Mouse (Mus musculus) cerebellum, adult 9-10 months (tissue): ENCODE measurements at regions not wholly inside any gene's neighbourhood (a gene's known extent, or its start where the extent isn't known, plus 50 kb on each side); places are given as distances from the start of the nearest gene placed in this dataset.

ENCODE experiments used
- DNase-seq: peaks from one replicate; pipeline ENCODE4 v3.0.0; 2022

DNA sequence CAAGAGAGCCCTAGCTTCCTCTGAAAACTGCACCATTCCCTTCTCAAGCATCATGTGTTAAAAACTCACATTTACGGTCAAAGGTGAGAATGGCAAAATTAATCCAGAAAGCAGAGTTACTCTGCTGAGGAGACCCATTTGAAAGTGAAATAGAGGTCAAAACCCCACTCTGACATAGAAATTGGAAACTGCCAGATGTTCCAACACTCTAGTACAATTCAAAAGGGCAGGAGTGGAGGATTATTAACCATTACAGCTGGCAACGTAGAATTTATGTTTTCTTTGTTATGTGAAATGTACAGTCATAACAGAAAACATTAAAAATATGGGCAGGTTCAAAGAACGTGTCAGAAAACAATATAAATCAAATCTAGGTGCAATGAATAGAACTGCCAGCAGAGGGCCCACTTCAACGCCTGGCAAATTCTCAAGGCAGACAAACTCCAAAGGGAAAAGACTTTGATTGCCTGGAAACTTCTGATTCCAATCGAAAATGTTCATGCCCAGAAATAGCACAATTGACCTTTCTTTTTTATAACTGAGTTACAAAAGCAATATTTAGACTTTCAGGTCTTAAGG lies 54.2 kb upstream of the Rfpl4b start:
- DNase-seq: peak; percentile 13

- no peak for DNase-seq
Observed at GRCm38 (mm10) chr10:38879271-38879670, 57.7 kb upstream of the Rfpl4b start.

DNA sequence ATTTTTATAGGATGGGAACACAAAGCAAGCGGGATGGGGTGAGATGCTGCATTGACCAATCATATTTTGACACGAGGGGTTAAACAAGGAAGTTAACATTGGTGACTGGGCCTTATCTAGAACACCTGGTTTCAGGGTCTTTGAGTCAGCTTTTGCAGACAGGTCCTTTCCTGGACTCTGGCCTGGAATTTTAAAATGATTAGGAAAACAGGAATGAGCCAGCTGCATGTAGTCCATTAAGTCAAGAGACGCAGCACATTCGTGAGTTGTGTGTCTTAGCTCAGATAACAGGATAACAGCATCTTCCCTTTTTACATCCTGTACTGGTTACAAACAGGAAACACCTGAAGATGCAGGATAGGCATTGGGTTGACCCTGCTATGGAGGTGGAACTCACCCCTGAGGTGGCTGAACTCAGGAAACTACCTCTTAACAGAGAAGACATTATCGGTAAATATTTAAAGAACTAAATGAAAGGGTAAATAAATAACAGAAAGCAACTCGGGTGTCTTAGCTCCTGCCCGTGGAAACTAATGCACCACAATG lies 59.1 kb upstream of the Rfpl4b start:
- DNase-seq: no peak

- no peak for DNase-seq
Observed at GRCm38 (mm10) chr10:38882154-38882553, 60.6 kb upstream of the Rfpl4b start.

- no peak for DNase-seq
Observed at GRCm38 (mm10) chr10:38883816-38884599, 62.4 kb upstream of the Rfpl4b start.

GRCm38 (mm10) chr10:38884641-38885040 lies 63.1 kb upstream of the Rfpl4b start:
- no peak for DNase-seq

GRCm38 (mm10) chr10:38886441-38886840 lies 64.9 kb upstream of the Rfpl4b start:
- DNase-seq: no peak

DNA sequence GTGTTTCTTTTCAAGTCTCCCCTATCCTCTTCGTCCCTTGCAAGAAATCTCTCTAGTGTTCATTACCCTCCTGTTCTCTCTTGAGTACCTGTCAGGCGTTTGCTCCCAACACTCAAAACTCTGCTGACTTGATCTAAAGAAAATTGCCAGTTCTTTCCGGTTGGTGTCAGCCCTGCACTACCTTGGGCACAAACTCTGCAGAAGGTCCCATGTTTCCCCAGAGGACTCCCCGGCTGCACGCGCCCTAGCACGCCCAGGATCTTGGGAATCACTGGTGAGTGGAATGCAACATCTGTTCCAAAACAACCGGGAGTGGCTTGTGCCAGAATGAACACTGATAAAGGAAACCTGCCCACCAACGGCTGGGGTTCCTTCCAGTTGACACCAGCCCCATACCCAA lies 66.3 kb upstream of the Rfpl4b start:
- no peak for DNase-seq

DNA sequence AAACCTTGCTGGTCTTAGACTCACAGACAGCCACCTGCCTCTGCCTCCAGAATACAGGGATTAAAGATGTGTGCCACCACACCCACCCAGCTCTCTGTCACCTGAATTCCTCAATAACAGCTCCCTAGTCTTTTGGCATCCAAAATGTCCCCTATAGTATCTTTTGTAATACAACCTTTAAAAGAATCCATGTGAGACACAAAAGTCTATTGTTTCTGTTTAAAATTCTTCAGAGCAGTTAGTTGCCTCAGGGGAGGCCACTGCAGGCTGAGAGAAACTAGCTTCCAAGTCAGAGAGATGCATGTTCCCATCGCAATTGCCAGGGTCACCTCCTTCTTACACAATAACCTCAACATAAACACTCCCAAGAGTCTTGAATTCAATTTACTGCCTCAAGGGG lies 70.6 kb upstream of the Lama4 start:
- DNase-seq: no peak

DNA sequence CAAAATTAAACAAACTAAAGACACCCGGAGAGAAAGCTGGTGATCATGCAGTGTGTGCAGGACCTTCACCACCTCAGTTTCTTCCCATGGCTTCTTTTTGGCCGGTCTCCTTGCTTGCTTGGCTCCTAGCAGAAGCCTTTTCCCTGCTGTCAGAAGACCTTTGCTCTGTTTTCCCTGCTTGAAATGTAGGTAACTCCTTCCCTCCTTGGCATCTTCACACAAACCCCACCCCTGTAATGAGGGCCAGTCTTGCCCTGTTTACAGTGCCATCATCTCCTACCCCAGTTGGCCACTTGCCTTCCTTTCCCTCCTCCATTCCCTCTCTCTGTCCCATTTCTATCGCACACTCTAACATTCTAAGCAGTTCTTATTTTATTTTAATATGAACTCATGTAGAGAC lies 69.7 kb upstream of the Lama4 start:
- DNase-seq: no peak

DNA sequence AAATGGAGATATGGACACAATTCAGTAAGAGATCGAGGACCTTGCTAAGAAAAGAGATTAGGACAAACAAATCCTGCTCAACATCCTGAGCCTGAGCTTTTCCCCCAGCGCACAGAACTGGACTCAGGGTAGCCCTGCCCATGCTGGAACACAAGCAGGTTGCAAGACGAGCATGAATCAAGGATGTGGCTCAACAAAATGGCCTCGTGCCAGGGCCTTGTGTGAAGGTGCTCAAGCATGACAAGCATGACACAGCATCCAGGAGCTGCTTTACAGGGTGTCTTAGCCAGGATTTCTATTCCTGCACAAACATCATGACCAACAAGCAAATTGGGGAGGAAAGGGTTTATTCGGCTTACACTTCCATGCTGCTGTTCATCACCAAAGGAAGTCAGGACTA lies 67.7 kb upstream of the Lama4 start:
- no peak for DNase-seq

DNA sequence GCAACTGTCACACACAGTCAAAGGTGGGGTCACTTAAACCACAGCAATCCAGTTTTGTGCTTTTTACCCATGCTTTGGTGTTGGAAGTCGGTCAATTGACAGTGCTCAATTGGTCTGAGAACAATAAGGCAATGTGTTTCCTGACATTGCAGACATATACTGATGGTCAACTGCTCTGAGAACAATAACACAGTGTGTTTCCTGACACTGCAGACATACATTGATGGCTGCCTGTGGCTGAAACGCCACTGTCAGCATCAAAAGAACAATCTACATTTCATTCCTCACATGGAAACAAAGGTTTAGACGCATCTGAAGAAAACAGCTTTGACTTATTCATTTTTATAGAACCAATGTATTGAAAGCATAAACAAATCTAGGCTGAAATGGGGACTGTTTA lies 59.2 kb upstream of the Lama4 start:
- DNase-seq: no peak

- no peak for DNase-seq
Observed at GRCm38 (mm10) chr10:38907835-38908234, 57.5 kb upstream of the Lama4 start.

GRCm38 (mm10) chr10:38908277-38908676 lies 57.0 kb upstream of the Lama4 start:
- peak; percentile 3 for DNase-seq

GRCm38 (mm10) chr10:38909152-38909732 lies 56.1 kb upstream of the Lama4 start:
- DNase-seq: no peak

- DNase-seq: no peak
Observed at GRCm38 (mm10) chr10:38909843-38910242, 55.5 kb upstream of the Lama4 start.

DNA sequence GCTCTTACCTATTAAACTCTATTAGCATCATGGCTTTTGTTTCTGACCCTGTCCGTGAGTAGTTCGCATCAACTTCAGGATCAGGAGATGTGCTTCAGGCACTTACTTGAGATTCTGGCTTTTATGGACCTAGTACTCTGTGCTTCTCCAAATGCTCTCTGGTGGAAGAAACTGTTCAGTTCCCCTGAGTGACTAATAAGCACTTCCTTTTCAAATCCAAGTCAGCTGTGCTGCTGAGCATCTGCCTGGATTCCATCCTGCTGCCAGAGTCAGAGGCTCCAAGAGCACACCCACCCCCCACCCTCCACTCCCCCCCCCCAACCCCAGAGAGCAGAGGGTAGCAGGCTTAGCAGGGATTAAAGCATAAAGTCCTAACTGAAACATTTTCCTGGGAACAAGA lies 52.3 kb upstream of the Lama4 start:
- no peak for DNase-seq
